In the genomic region with DNA sequence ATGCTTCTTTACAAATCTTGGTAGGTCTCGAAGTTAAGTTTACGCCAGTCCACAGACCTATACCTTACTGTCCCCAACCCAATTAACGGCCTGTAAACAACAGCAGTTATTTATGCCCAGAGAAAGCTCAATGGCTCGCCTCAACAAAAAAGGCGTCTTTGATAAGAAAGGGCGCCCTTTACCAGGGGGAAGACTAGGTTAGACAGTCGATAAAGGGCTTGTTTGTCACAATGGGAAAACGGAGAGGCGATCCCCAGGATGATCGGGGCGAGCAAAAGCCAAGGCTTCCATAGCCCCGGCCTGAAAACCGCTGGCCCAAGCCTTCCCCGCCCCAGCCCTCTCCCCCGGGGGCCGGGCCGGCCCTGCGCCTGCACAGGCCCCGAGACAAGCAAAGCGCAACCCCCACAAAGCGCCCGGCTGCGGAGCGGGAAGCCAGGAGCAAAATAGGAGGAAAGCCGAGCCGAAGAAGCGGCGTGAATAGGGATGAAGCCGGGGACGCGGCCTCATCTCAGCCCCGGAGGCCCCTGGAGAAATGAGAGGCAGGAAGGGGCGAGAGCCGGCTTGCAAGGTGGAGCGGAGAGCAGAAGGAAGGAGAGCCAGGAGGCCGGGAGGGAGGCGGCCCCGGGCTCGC, we compare ENCODE assay signal across 7 mouse cellular contexts. TPM values are rescaled to one million over a fixed set of nuclear protein-coding genes. Genes with fewer than 3 reads are reported as not detected.
DNase-seq lines count a peak whose midpoint lies in the region; ATAC-seq and TF ChIP-seq lines count a peak whose summit lies in the region.

No protein-coding gene starts in this region.

- peak overlapping the region; percentile 75 for H3K27ac ChIP-seq in brown adipose tissue, adult 24 weeks (replicated peaks; ENCODE audit: low read depth, low read length)
- H3K27ac ChIP-seq in forebrain, embryonic 13.5 days = peak overlapping the region; percentile 97
- H3K27ac ChIP-seq in limb, embryonic 15.5 days = peak overlapping the region; percentile 97
- peak overlapping the region; percentile 75 for H3K27ac ChIP-seq in olfactory bulb, adult 2 months (ENCODE audit: insufficient read depth, low read depth, low read length)

- H3K9me3 ChIP-seq in forebrain, embryonic 13.5 days (replicated peaks) = no peaks in the 10 kb centered on the region
- H3K9me3 ChIP-seq in limb, embryonic 15.5 days = no peaks in the 10 kb centered on the region

- H3K4me3 ChIP-seq in lung, adult 2 months (replicated peaks; ENCODE audit: extremely low read depth, low read depth, low read length) = peak overlapping the region; percentile 86
- H3K4me3 ChIP-seq in brown adipose tissue, adult 24 weeks (ENCODE audit: insufficient read depth, low read depth, low read length) = peak overlapping the region; percentile 86
- peak overlapping the region; percentile 99 for H3K4me3 ChIP-seq in forebrain, embryonic 13.5 days
- peak overlapping the region; percentile 95 for H3K4me3 ChIP-seq in limb, embryonic 15.5 days
- H3K4me3 ChIP-seq in olfactory bulb, adult 2 months (ENCODE audit: insufficient read depth, low read depth, low read length) = peak overlapping the region; percentile 76

- peaks cover 8% of the 10 kb centered on the region for H3K4me1 ChIP-seq in lung, adult 2 months (ENCODE audit: control insufficient read depth, insufficient read depth, low read length)
- peaks cover 8% of the 10 kb centered on the region for H3K4me1 ChIP-seq in brown adipose tissue, adult 24 weeks (ENCODE audit: control insufficient read depth, insufficient read depth, insufficient read length, low read length)
- peaks cover 37% of the 10 kb centered on the region for H3K4me1 ChIP-seq in forebrain, embryonic 13.5 days
- peaks cover 10% of the 10 kb centered on the region for H3K4me1 ChIP-seq in limb, embryonic 15.5 days
- peaks cover 4% of the 10 kb centered on the region; the same call in 1 of the 2 replicates for H3K4me1 ChIP-seq in olfactory bulb, adult 2 months (ENCODE audit: control insufficient read depth, insufficient read depth, low read length)

- H3K4me2 ChIP-seq in forebrain, embryonic 13.5 days = peak overlapping the region; percentile 82
- peak overlapping the region; percentile 49 for H3K4me2 ChIP-seq in limb, embryonic 15.5 days

- ATAC-seq in forebrain, embryonic 13.5 days = peak; percentile 52
- ATAC-seq in limb, embryonic 15.5 days (ENCODE audit: insufficient number of reproducible peaks, low FRiP score, low TSS enrichment, low read depth) = peak; percentile 20; the same call in 1 of the 2 replicates

- under 1% methylated on average over 39 of the region's 39 CpGs for WGBS in lung, adult 2 months
- WGBS in forebrain, embryonic 13.5 days = under 1% methylated on average over 39 of the region's 39 CpGs
- under 1% methylated on average over 38 of the region's 39 CpGs for WGBS in limb, embryonic 15.5 days
- under 1% methylated on average over 38 of the region's 39 CpGs for WGBS in olfactory bulb, adult 2 months

- DNase-seq in lung, adult 2 months = no peak
- DNase-seq in lung, adult 18-20 months = no peak
- no peak for DNase-seq in MN1 (ENCODE audit: low spot score)

- H3K9ac ChIP-seq in forebrain, embryonic 13.5 days = peak overlapping the region; percentile 99
- H3K9ac ChIP-seq in limb, embryonic 15.5 days = peak overlapping the region; percentile 96

- H3K36me3 ChIP-seq in forebrain, embryonic 13.5 days (ENCODE audit: poor library complexity, severe bottlenecking) = no peaks in the 10 kb centered on the region
- H3K36me3 ChIP-seq in limb, embryonic 15.5 days = no peaks in the 10 kb centered on the region

- no peak for TF ChIP-seq POLR2A in lung, adult 2 months (IDR thresholded peaks at IDR 0.05; ENCODE audit: borderline replicate concordance, extremely low read depth, low read depth, low read length)
- TF ChIP-seq POLR2A in olfactory bulb, adult 2 months (IDR thresholded peaks at IDR 0.05; ENCODE audit: insufficient read depth, low read depth, low read length) = no peak

- TF ChIP-seq CTCF in lung, adult 2 months (IDR thresholded peaks at IDR 0.05; ENCODE audit: insufficient read depth, low read length) = no peak
- TF ChIP-seq CTCF in olfactory bulb, adult 2 months (IDR thresholded peaks at IDR 0.05; ENCODE audit: insufficient read depth, low read depth, low read length) = no peak

- no peaks in the 10 kb centered on the region for H3K27me3 ChIP-seq in forebrain, embryonic 13.5 days
- no peaks in the 10 kb centered on the region for H3K27me3 ChIP-seq in limb, embryonic 15.5 days

RNA-seq across cellular contexts. Expression of a gene that starts 0.7 kb away (rescaled TPM):
- polyA plus RNA-seq in lung, adult 2 months (2012; rRNA removed) = 15.0 and 17.3 TPM in 2 replicates
- 7.7 and 15.2 TPM in 2 replicates for polyA plus RNA-seq in brown adipose tissue, adult 24 weeks (2012; ENCODE audit: insufficient read depth, insufficient read length, missing spikeins)
- 75.1 and 83.8 TPM in 2 replicates for polyA plus RNA-seq in forebrain, embryonic 13.5 days (2015; fragmentation: Nextera tagmentation; extraction: Ambion mirVana)
- polyA plus RNA-seq in limb, embryonic 15.5 days (2015; fragmentation: Nextera tagmentation; extraction: Ambion mirVana) = 46.2 and 56.5 TPM in 2 replicates
- polyA plus RNA-seq in olfactory bulb, adult 2 months (2012; ENCODE audit: insufficient read depth, insufficient read length, low replicate concordance, missing spikeins) = 94.4 and 138 TPM in 2 replicates

RNA-seq across cellular contexts. Expression of a gene that starts 23.7 kb away (rescaled TPM):
- 2.4 and 2.5 TPM in 2 replicates for polyA plus RNA-seq in lung, adult 2 months (2012; rRNA removed)
- polyA plus RNA-seq in brown adipose tissue, adult 24 weeks (2012; ENCODE audit: insufficient read depth, insufficient read length, missing spikeins) = not detected in 2 replicates
- 8.8 and 17.2 TPM in 2 replicates for polyA plus RNA-seq in forebrain, embryonic 13.5 days (2015; fragmentation: Nextera tagmentation; extraction: Ambion mirVana)
- 10.7 and 11.3 TPM in 2 replicates for polyA plus RNA-seq in limb, embryonic 15.5 days (2015; fragmentation: Nextera tagmentation; extraction: Ambion mirVana)
- polyA plus RNA-seq in olfactory bulb, adult 2 months (2012; ENCODE audit: insufficient read depth, insufficient read length, low replicate concordance, missing spikeins) = not detected in 2 replicates

RNA-seq across cellular contexts. Expression of a gene that starts 48.7 kb away (rescaled TPM):
- 45.5 and 50.9 TPM in 2 replicates for polyA plus RNA-seq in lung, adult 2 months (2012; rRNA removed)
- 0.42 and 1.3 TPM in 2 replicates for polyA plus RNA-seq in brown adipose tissue, adult 24 weeks (2012; ENCODE audit: insufficient read depth, insufficient read length, missing spikeins)
- 22.0 and 24.4 TPM in 2 replicates for polyA plus RNA-seq in forebrain, embryonic 13.5 days (2015; fragmentation: Nextera tagmentation; extraction: Ambion mirVana)
- 41.0 and 48.5 TPM in 2 replicates for polyA plus RNA-seq in limb, embryonic 15.5 days (2015; fragmentation: Nextera tagmentation; extraction: Ambion mirVana)
- not detected in 2 replicates for polyA plus RNA-seq in olfactory bulb, adult 2 months (2012; ENCODE audit: insufficient read depth, insufficient read length, low replicate concordance, missing spikeins)
